Mouse (Mus musculus) testis, adult 2 months (tissue): ENCODE measurements at regions not wholly inside any gene's neighbourhood (a gene's known extent, or its start where the extent isn't known, plus 50 kb on each side); places are given as distances from the start of the nearest gene placed in this dataset.

Experiments used
- CTCF ChIP-seq: fragments of 200-500 bp; IDR thresholded peaks from 2 replicates; pipeline ENCODE4 v1.5.1; 2012; ENCODE audit warnings: low read depth, mild to moderate bottlenecking, inconsistent platforms, low read length, moderate library complexity; ENCODE audit not compliant: control insufficient read depth, insufficient read depth, insufficient replicate concordance
- POLR2A ChIP-seq: fragments of 200-500 bp; IDR thresholded peaks from 2 replicates; pipeline ENCODE4 v1.6.1; 2012; ENCODE audit warnings: low read depth, mild to moderate bottlenecking, inconsistent platforms, low read length, moderate library complexity; ENCODE audit not compliant: control insufficient read depth

DNA sequence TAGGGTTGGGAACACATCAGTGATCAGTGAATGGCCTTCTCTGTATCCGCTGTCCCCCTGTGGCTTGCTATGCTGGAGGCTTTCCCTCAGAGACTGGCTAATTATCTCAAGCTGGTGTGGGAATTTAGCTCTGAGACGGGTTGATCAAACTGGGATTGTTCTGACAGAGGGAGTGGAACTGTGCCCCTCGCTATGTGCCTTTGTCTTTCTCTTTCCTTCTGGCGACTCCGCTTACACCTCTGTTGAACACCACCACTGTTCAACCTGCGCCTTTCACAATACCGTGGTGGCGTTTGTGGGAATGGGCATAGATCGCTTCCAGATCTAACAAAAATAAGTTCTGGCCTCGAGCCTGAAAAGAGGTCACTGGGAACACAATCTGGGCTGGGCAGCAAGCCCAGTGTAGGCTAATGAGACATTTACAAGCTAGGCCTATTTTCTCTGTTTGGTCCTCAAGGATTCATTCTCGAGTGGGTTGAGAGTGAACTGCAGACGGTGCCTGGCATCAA, 60.8 kb downstream of the Phlda1 start:
- no peak for TF ChIP-seq CTCF
- no peak for TF ChIP-seq POLR2A
